Comparison of ENCODE assay signal across 11 mouse cellular contexts in genomic region chr17:36158264-36158663, GRCm38 (mm10). TPM values are rescaled to one million over a fixed set of nuclear protein-coding genes. Genes with fewer than 3 reads are reported as not detected.
DNase-seq lines count a peak whose midpoint lies in the region; ATAC-seq and TF ChIP-seq lines count a peak whose summit lies in the region.
"Not testable (repeated sequence)": the region's sequence is repeated elsewhere in the genome, so short reads cannot be mapped to it uniquely, and the experiment has no call there.
"Had no signal": no experiment of that assay in that cellular context is flagged by ENCODE, and none has a peak within 500 bp of the region (broad histone marks: within the 10 kb centered on the region; RNA-seq: fewer than 3 reads in every experiment).

No protein-coding gene starts in this region.

- H3K4me1 ChIP-seq in ES-Bruce4 (ENCODE audit: control insufficient read depth, insufficient read depth, low read length); forebrain, embryonic 13.5 days; hindbrain, embryonic 14.5 days (replicated peaks; ENCODE audit: control insufficient read depth, insufficient read depth, low read length); kidney, embryonic 15.5 days; lung, embryonic 14.5 days (ENCODE audit: insufficient read depth); midbrain, embryonic 15.5 days; stomach, embryonic 16.5 days (ENCODE audit: control insufficient read depth, insufficient read depth, low read length): not testable (repeated sequence)
- peaks cover 13% of the 10 kb centered on the region for H3K4me1 ChIP-seq in heart, embryonic 13.5 days

- H3K36me3 ChIP-seq in ES-Bruce4 (ENCODE audit: control insufficient read depth, insufficient read depth, low read length, poor library complexity, severe bottlenecking); forebrain, embryonic 13.5 days (ENCODE audit: poor library complexity, severe bottlenecking); heart, embryonic 13.5 days; hindbrain, embryonic 14.5 days (replicated peaks; ENCODE audit: control insufficient read depth, insufficient read depth); kidney, embryonic 15.5 days; lung, embryonic 14.5 days (ENCODE audit: insufficient read depth); midbrain, embryonic 15.5 days (replicated peaks); stomach, embryonic 16.5 days (ENCODE audit: control insufficient read depth, insufficient read depth, low read length): not testable (repeated sequence)

- not testable (repeated sequence) for TF ChIP-seq EP300 in ES-Bruce4 (IDR thresholded peaks at IDR 0.05; ENCODE audit: insufficient read depth, low read depth, low read length)

- peak overlapping the region; percentile 70 for H3K9ac ChIP-seq in ES-Bruce4 (ENCODE audit: low read depth, poor library complexity, severe bottlenecking)
- H3K9ac ChIP-seq in forebrain, embryonic 13.5 days; heart, embryonic 13.5 days; hindbrain, embryonic 14.5 days; kidney, embryonic 15.5 days; midbrain, embryonic 15.5 days; stomach, embryonic 16.5 days (ENCODE audit: low read length): not testable (repeated sequence)
- H3K9ac ChIP-seq in lung, embryonic 14.5 days: peak overlapping the region; percentile 55

- TF ChIP-seq POLR2A in ES-Bruce4 (IDR thresholded peaks at IDR 0.05; ENCODE audit: insufficient read depth, low read length): not testable (repeated sequence)

- ATAC-seq in forebrain, embryonic 13.5 days; heart, embryonic 13.5 days (ENCODE audit: extremely low read depth, insufficient number of reproducible peaks, low FRiP score, low TSS enrichment); hindbrain, embryonic 14.5 days (ENCODE audit: low FRiP score); kidney, embryonic 15.5 days (replicated peaks; ENCODE audit: low FRiP score); lung, embryonic 14.5 days (ENCODE audit: insufficient read depth); midbrain, embryonic 15.5 days (replicated peaks); stomach, embryonic 16.5 days (ENCODE audit: insufficient read depth, low FRiP score): not testable (repeated sequence)

- not testable (repeated sequence) for H3K27me3 ChIP-seq in ES-Bruce4 (ENCODE audit: control insufficient read depth, insufficient read depth, low read length, poor library complexity, severe bottlenecking)
- H3K27me3 ChIP-seq in forebrain, embryonic 13.5 days: peaks cover 87% of the 10 kb centered on the region
- peaks cover 92% of the 10 kb centered on the region for H3K27me3 ChIP-seq in heart, embryonic 13.5 days (replicated peaks)
- H3K27me3 ChIP-seq in hindbrain, embryonic 14.5 days (ENCODE audit: control insufficient read depth, insufficient read depth, low read length): peaks cover 82% of the 10 kb centered on the region
- peaks cover 91% of the 10 kb centered on the region for H3K27me3 ChIP-seq in kidney, embryonic 15.5 days
- H3K27me3 ChIP-seq in lung, embryonic 14.5 days (ENCODE audit: insufficient read depth, low read length): peaks cover 40% of the 10 kb centered on the region
- H3K27me3 ChIP-seq in midbrain, embryonic 15.5 days (replicated peaks): peaks cover 56% of the 10 kb centered on the region
- H3K27me3 ChIP-seq in stomach, embryonic 16.5 days (ENCODE audit: control insufficient read depth, insufficient read depth, low read length): peaks cover 29% of the 10 kb centered on the region

- not testable (repeated sequence) for DNase-seq in hindbrain, embryonic 14.5 days (ENCODE audit: low spot score); lung, embryonic 14.5 days

- not testable (repeated sequence) for H3K9me3 ChIP-seq in ES-Bruce4 (replicated peaks; ENCODE audit: control insufficient read depth, insufficient read depth, low read length, poor library complexity, severe bottlenecking); forebrain, embryonic 13.5 days (replicated peaks); heart, embryonic 13.5 days; hindbrain, embryonic 14.5 days (ENCODE audit: control insufficient read depth, low read length); kidney, embryonic 15.5 days (replicated peaks); lung, embryonic 14.5 days (ENCODE audit: low read depth, low read length); midbrain, embryonic 15.5 days; stomach, embryonic 16.5 days (replicated peaks; ENCODE audit: control insufficient read depth, low read length)

- TF ChIP-seq CTCF in ES-Bruce4 (IDR thresholded peaks at IDR 0.05; ENCODE audit: low read depth, low read length); lung, embryonic 14.5 days (IDR thresholded peaks at IDR 0.05; ENCODE audit: low read depth): not testable (repeated sequence)

- 6% methylated on average over 11 of the region's 11 CpGs for WGBS in forebrain, embryonic 13.5 days
- 14% methylated on average over 11 of the region's 11 CpGs for WGBS in heart, embryonic 13.5 days
- 8% methylated on average over 11 of the region's 11 CpGs for WGBS in hindbrain, embryonic 14.5 days
- 11% methylated on average over 11 of the region's 11 CpGs for WGBS in kidney, embryonic 15.5 days
- WGBS in lung, embryonic 14.5 days: 13% methylated on average over 11 of the region's 11 CpGs
- 11% methylated on average over 11 of the region's 11 CpGs for WGBS in midbrain, embryonic 15.5 days
- WGBS in stomach, embryonic 16.5 days: 14% methylated on average over 11 of the region's 11 CpGs

- peak overlapping the region; percentile 57 for H3K4me2 ChIP-seq in forebrain, embryonic 13.5 days
- peak overlapping the region; percentile 64 for H3K4me2 ChIP-seq in heart, embryonic 13.5 days
- H3K4me2 ChIP-seq in hindbrain, embryonic 14.5 days (replicated peaks): peak overlapping the region; percentile 47
- peak overlapping the region; percentile 60 for H3K4me2 ChIP-seq in kidney, embryonic 15.5 days
- peak overlapping the region; percentile 57 for H3K4me2 ChIP-seq in lung, embryonic 14.5 days
- H3K4me2 ChIP-seq in midbrain, embryonic 15.5 days: peak overlapping the region; percentile 51
- peak overlapping the region; percentile 47 for H3K4me2 ChIP-seq in stomach, embryonic 16.5 days (ENCODE audit: low read depth, low read length)

- H3K27ac ChIP-seq in ES-Bruce4 (ENCODE audit: insufficient read depth, low read length); forebrain, embryonic 13.5 days; heart, embryonic 13.5 days (replicated peaks); hindbrain, embryonic 14.5 days; kidney, embryonic 15.5 days; midbrain, embryonic 15.5 days; stomach, embryonic 16.5 days (ENCODE audit: low read length): not testable (repeated sequence)
- peak overlapping the region; percentile 69; the same call in 1 of the 2 replicates for H3K27ac ChIP-seq in lung, embryonic 14.5 days (ENCODE audit: low read depth)

- H3K4me3 ChIP-seq in ES-Bruce4 (ENCODE audit: low read depth, low read length): not testable (repeated sequence)
- peak overlapping the region; percentile 28 for H3K4me3 ChIP-seq in forebrain, embryonic 13.5 days
- peak overlapping the region; percentile 41 for H3K4me3 ChIP-seq in heart, embryonic 13.5 days
- H3K4me3 ChIP-seq in hindbrain, embryonic 14.5 days (replicated peaks; ENCODE audit: low read length): 0 out of 2 replicates have a peak overlapping the region, but pooled peaks have one; percentile 20
- H3K4me3 ChIP-seq in kidney, embryonic 15.5 days (replicated peaks): peak overlapping the region; percentile 36; the same call in 1 of the 2 replicates
- H3K4me3 ChIP-seq in lung, embryonic 14.5 days (ENCODE audit: low read depth, low read length): peak overlapping the region; percentile 40
- peak overlapping the region; percentile 27 for H3K4me3 ChIP-seq in midbrain, embryonic 15.5 days
- H3K4me3 ChIP-seq in stomach, embryonic 16.5 days (replicated peaks; ENCODE audit: low read length): peak overlapping the region; percentile 39

RNA-seq across cellular contexts. Expression of gene Gm8909, which starts 10.1 kb away (rescaled TPM):
- 13.5 and 17.5 TPM in 2 replicates for polyA plus RNA-seq in ES-Bruce4 (2011; ENCODE audit: insufficient read depth, insufficient read length, low read depth, missing spikeins)
- not detected in 2 replicates for polyA plus RNA-seq in forebrain, embryonic 13.5 days (2015; fragmentation: Nextera tagmentation; extraction: Ambion mirVana)
- 1.3 and 1.9 TPM in 2 replicates for polyA plus RNA-seq in heart, embryonic 13.5 days (2015; fragmentation: Nextera tagmentation; extraction: Ambion mirVana)
- not detected in 2 replicates for polyA plus RNA-seq in hindbrain, embryonic 14.5 days (2014; fragmentation: Nextera tagmentation; extraction: Ambion mirVana)
- not detected in 2 replicates for polyA plus RNA-seq in kidney, embryonic 15.5 days (2015; fragmentation: Nextera tagmentation; extraction: Ambion mirVana)
- 44.4 and 51.4 TPM in 2 replicates for polyA plus RNA-seq in lung, embryonic 14.5 days (2014; fragmentation: Nextera tagmentation; extraction: Ambion mirVana)
- not detected in 2 replicates for polyA plus RNA-seq in midbrain, embryonic 15.5 days (2015; fragmentation: Nextera tagmentation; extraction: Ambion mirVana)
- 0.42 and 0.45 TPM in 2 replicates for polyA plus RNA-seq in stomach, embryonic 16.5 days (2015; fragmentation: Nextera tagmentation; extraction: Ambion mirVana)
- polyA plus RNA-seq: frontal cortex, adult 2 months; liver, embryonic 13.5 days; neural tube, embryonic 11.5 days had no signal

RNA-seq across cellular contexts. Expression of gene Gm7030, which starts 29.0 kb away (rescaled TPM):
- 0.81 and 1.4 TPM in 2 replicates for polyA plus RNA-seq in ES-Bruce4 (2011; ENCODE audit: insufficient read depth, insufficient read length, low read depth, missing spikeins)
- not detected in 2 replicates for polyA plus RNA-seq in forebrain, embryonic 13.5 days (2015; fragmentation: Nextera tagmentation; extraction: Ambion mirVana)
- polyA plus RNA-seq in heart, embryonic 13.5 days (2015; fragmentation: Nextera tagmentation; extraction: Ambion mirVana): not detected in 2 replicates
- polyA plus RNA-seq in hindbrain, embryonic 14.5 days (2014; fragmentation: Nextera tagmentation; extraction: Ambion mirVana): not detected in 2 replicates
- not detected in 2 replicates for polyA plus RNA-seq in kidney, embryonic 15.5 days (2015; fragmentation: Nextera tagmentation; extraction: Ambion mirVana)
- polyA plus RNA-seq in lung, embryonic 14.5 days (2014; fragmentation: Nextera tagmentation; extraction: Ambion mirVana): not detected in 2 replicates
- polyA plus RNA-seq in midbrain, embryonic 15.5 days (2015; fragmentation: Nextera tagmentation; extraction: Ambion mirVana): not detected in 2 replicates
- polyA plus RNA-seq in stomach, embryonic 16.5 days (2015; fragmentation: Nextera tagmentation; extraction: Ambion mirVana): 0.34 TPM in 1 of 2 replicates, not detected in the other
- polyA plus RNA-seq: frontal cortex, adult 2 months; liver, embryonic 13.5 days; neural tube, embryonic 11.5 days had no signal

RNA-seq across cellular contexts. Expression of gene H2-T3, which starts 31.8 kb away (rescaled TPM):
- 0.64 and 0.84 TPM in 2 replicates for polyA plus RNA-seq in ES-Bruce4 (2011; ENCODE audit: insufficient read depth, insufficient read length, low read depth, missing spikeins)
- polyA plus RNA-seq in forebrain, embryonic 13.5 days (2015; fragmentation: Nextera tagmentation; extraction: Ambion mirVana): not detected in 2 replicates
- polyA plus RNA-seq in heart, embryonic 13.5 days (2015; fragmentation: Nextera tagmentation; extraction: Ambion mirVana): 0.08 and 0.09 TPM in 2 replicates
- polyA plus RNA-seq in hindbrain, embryonic 14.5 days (2014; fragmentation: Nextera tagmentation; extraction: Ambion mirVana): not detected in 2 replicates
- not detected in 2 replicates for polyA plus RNA-seq in kidney, embryonic 15.5 days (2015; fragmentation: Nextera tagmentation; extraction: Ambion mirVana)
- polyA plus RNA-seq in lung, embryonic 14.5 days (2014; fragmentation: Nextera tagmentation; extraction: Ambion mirVana): 1.3 and 1.4 TPM in 2 replicates
- 0.14 TPM in 1 of 2 replicates, not detected in the other for polyA plus RNA-seq in midbrain, embryonic 15.5 days (2015; fragmentation: Nextera tagmentation; extraction: Ambion mirVana)
- 3.4 and 4.0 TPM in 2 replicates for polyA plus RNA-seq in stomach, embryonic 16.5 days (2015; fragmentation: Nextera tagmentation; extraction: Ambion mirVana)
- polyA plus RNA-seq: frontal cortex, adult 2 months; liver, embryonic 13.5 days; neural tube, embryonic 11.5 days had no signal

RNA-seq across cellular contexts. Expression of gene Gm19684, which starts 36.8 kb away (rescaled TPM):
- polyA plus RNA-seq in ES-Bruce4 (2011; ENCODE audit: insufficient read depth, insufficient read length, low read depth, missing spikeins): 0.41 TPM in 1 of 2 replicates, not detected in the other
- polyA plus RNA-seq in forebrain, embryonic 13.5 days (2015; fragmentation: Nextera tagmentation; extraction: Ambion mirVana): not detected in 2 replicates
- polyA plus RNA-seq in heart, embryonic 13.5 days (2015; fragmentation: Nextera tagmentation; extraction: Ambion mirVana): not detected in 2 replicates
- polyA plus RNA-seq in hindbrain, embryonic 14.5 days (2014; fragmentation: Nextera tagmentation; extraction: Ambion mirVana): not detected in 2 replicates
- polyA plus RNA-seq in kidney, embryonic 15.5 days (2015; fragmentation: Nextera tagmentation; extraction: Ambion mirVana): not detected in 2 replicates
- polyA plus RNA-seq in lung, embryonic 14.5 days (2014; fragmentation: Nextera tagmentation; extraction: Ambion mirVana): not detected in 2 replicates
- polyA plus RNA-seq in midbrain, embryonic 15.5 days (2015; fragmentation: Nextera tagmentation; extraction: Ambion mirVana): not detected in 2 replicates
- not detected in 2 replicates for polyA plus RNA-seq in stomach, embryonic 16.5 days (2015; fragmentation: Nextera tagmentation; extraction: Ambion mirVana)
- polyA plus RNA-seq: liver, embryonic 13.5 days; neural tube, embryonic 11.5 days had no signal
